Mouse (Mus musculus): ENCODE data around the gene Fgf4. TPM values are rescaled to one million over a fixed set of nuclear protein-coding genes. Genes with fewer than 3 reads are reported as not detected.

The Fgf4 gene
- polyA plus RNA-seq (2014; fragmentation: Illumina TruSeq; extraction: RNeasy Lipid Tissue Mini Kit (QIAGEN cat#74804); ENCODE audit: low read depth, low replicate concordance) = not detected

GRCm38 (mm10) chr7:144847067-144847466 is at the start of gene Fgf4:
Fgf4 (plus strand) TSS chr7:144847367.

DNA sequence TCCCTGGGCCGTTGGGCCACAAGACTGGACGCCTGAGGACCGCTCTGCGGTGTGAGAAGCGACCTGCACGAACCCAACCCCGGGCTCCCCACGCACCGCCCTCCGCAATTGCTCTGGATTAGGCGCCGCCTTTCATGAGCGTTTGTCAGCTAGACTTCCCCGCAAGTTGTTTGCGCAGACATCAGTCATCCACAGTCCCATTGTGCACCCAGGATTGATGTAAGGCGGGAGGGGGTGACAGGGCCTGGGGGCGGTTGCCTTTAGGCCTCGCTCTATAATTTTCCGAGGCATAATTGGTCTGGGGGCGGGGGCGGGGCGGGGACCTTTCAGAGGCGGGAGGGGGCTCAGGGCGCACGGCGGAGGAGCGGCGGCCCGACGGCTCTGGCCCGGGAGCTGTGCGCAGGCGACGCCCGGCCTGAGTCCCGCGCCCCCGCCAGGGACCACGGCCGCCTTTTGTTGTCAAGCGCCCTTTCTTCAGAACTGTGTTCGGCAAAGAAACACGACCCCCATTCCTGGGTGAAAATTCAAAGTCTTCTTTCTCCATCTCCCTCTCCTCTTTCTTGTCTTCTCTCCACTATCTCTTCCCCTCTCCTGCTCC is 9.2 kb upstream of the Fgf4 start, which contains the start of gene Fgf3:
Gene Fgf3 (plus strand): TSS at position 193 of the 598 bp plus-strand sequence.

DNA sequence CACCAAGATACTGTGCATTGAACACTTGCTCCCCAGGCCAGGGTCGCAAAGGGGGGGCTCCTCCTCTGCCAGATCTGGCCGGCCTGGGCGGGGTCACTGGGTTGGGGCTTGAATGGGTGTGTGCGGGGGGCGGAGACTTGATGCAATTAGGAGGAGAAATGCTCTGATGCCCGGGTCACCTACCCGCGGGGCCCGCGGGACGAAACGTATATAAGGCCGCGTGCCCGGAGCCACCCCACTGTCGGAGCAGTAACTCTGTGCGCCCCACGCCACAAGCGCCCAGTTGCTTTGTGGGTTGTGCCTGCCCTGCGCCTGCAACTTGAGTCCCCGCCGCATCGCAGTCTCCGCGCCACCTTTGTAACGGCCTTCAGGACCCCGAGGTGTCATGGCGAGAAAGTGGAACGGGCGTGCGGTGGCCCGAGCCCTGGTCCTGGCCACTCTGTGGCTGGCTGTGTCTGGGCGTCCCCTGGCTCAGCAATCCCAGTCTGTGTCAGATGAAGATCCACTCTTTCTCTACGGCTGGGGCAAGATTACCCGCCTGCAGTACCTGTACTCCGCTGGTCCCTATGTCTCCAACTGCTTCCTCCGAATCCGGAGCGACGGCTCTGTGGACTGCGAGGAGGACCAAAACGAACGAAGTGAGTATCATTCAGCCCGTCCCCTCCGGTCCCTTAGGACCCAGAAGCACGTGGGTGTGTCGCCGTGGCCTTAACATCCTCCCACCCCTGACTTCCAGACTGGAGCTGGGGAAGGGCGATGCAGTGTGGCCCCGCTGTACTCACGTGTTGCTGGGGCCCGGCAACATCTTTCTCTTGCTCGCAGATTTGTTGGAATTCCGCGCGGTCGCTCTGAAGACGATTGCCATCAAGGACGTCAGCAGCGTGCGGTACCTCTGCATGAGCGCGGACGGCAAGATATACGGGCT is 49.4 kb downstream of the Fgf4 start, which contains the start of gene Fgf15:
Gene Fgf15 (plus strand): TSS at position 238 of the 925 bp plus-strand sequence.

Other genes with a start within 250 kb of the Fgf4 start
- gene Ano1, start 95.4 kb upstream of the Fgf4 start, polyA plus RNA-seq (2014; fragmentation: Illumina TruSeq; extraction: RNeasy Lipid Tissue Mini Kit (QIAGEN cat#74804); ENCODE audit: low read depth, low replicate concordance) = 1.1 TPM
- not detected for gene Fgf3, start 9.3 kb upstream of the Fgf4 start, polyA plus RNA-seq (2014; fragmentation: Illumina TruSeq; extraction: RNeasy Lipid Tissue Mini Kit (QIAGEN cat#74804); ENCODE audit: low read depth, low replicate concordance)
- not detected for gene Fgf15, start 49.2 kb downstream of the Fgf4 start, polyA plus RNA-seq (2014; fragmentation: Illumina TruSeq; extraction: RNeasy Lipid Tissue Mini Kit (QIAGEN cat#74804); ENCODE audit: low read depth, low replicate concordance)
- 4.1 TPM for gene LTO1, start 67.7 kb downstream of the Fgf4 start, polyA plus RNA-seq (2014; fragmentation: Illumina TruSeq; extraction: RNeasy Lipid Tissue Mini Kit (QIAGEN cat#74804); ENCODE audit: low read depth, low replicate concordance)
- 27.4 TPM for gene Ccnd1, start 92.6 kb downstream of the Fgf4 start, polyA plus RNA-seq (2014; fragmentation: Illumina TruSeq; extraction: RNeasy Lipid Tissue Mini Kit (QIAGEN cat#74804); ENCODE audit: low read depth, low replicate concordance)